Mouse (Mus musculus) cerebellum, adult 9-10 months (tissue): ENCODE data around the gene Pomgnt2.
A peak's percentile ranks its signal among the peaks of the same experiment; 100 is the strongest.

Source experiments
- DNase-seq: peaks from one replicate; pipeline ENCODE4 v3.0.0; 2022

Gene Pomgnt2

DNA sequence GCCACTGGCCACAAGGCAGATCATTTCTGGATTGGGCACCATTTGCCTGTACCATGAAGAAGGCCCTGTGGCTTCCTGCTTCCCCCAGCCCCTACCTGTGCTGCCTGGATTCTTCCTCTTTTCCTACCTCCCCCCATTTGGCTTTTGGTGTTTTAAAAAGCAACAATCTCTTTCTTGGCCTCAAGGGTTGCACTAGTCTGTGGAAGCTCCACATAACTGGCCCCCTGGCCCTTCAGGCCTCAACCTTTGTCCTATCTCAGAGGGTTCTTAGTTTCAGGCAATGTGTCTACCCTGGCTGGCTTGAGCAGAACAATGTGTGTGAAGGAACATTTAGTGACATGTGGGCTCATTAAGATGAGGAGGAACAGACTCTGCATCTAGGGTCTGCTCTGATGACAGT is at the start of gene Pomgnt2:
Gene Pomgnt2 (minus strand): TSS at position 101 of the 400 bp plus-strand sequence.
- DNase-seq, result no peak

DNA sequence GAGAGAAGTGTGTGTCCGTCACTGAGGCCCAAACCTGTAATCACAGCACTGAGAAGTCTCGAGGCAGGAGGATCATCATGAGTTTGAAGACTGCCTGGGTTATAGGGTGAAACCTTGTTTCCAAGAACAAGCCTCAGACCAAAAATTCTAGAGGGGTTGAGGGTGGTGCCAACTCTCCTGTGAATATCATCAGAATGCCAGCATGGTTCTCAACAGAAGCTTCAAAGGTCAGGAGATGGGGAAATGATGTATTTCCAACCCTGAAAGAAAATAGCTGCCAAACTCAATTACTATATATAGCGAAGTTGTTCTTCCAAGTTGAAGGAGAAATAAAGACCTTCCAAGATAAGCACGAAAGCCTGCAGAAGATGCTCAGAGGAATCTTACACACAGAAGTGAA is 42.9 kb upstream of the Pomgnt2 start:
- DNase-seq, result no peak

DNA sequence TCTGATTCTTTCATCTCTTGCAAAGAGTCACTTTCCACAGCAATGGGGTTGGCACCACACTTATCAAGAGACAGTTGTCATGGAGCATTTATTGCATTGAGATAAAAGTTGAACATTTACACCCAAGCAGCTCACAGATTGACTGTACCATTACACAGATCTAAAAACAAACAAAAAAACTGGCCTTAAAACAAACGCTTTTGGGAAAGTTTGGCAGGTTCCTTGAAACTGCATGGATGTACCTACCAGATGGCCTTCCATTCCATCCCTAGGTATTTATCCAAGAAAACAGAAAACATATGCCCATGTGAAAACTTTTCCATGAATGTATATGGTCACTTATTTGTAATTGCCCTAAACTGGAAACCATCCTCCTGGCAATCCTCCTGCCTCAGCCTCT is 41.7 kb upstream of the Pomgnt2 start:
- DNase-seq, result no peak

DNA sequence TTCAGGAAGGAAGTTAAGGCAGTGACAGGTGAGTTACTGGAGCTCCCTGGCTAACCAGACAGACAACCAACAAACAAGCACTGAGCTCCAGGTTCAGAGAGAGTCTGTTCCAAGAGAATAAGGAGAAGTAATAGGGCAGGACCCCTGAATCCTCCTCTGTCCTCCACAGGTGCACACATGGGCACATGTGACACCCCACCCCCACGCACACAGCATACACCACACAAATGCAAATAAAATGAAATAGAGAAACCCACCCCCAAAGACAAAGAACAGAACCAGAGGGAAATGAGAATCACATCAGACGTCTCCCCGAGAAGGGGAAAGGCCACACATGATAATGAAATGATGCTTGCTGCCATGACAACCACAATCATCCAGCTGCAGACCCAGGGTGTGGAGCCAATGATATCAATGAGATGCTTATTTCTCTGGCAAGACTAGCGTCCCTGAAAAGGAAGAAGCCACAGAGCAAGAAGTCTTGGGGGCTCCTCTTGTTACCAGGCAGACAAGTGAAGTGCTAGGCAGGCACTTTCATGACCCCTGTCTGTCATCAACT is 39.7 kb upstream of the Pomgnt2 start:
- no peak for DNase-seq

DNA sequence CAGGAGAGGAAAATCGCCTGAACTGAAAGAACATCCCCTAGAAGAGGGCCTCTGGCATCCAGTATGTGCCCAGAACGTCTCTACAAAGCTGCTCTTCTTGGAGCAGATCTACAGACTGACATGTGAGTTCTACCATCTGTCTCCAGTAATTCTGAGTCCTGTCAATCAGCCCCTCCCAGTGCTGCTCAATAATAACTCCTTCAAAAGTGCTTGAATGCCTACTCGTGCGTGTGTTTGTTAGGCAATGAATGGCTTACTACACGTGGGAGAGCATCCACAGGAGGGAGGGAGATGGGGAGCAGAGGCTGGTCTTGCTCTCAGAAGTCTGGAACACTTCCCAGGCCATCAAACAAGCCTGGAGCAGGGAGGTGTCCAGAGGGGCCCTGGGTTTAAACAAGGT is 38.9 kb upstream of the Pomgnt2 start:
- DNase-seq, result no peak

DNA sequence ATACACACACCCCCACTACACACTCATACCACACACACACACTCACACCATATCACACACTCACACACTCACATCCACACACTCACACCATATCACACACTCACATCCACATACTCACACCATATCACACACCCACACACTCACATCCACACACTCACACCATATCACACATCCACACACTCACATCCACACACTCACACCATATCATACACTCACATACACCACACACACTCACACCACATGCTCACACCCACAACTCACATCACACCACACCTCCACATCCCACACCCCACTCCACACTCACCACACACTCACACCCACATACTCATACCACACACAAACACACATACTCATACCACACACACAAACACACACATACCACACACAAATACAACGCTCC is 38.0 kb upstream of the Pomgnt2 start:
- DNase-seq, result no peak

DNA sequence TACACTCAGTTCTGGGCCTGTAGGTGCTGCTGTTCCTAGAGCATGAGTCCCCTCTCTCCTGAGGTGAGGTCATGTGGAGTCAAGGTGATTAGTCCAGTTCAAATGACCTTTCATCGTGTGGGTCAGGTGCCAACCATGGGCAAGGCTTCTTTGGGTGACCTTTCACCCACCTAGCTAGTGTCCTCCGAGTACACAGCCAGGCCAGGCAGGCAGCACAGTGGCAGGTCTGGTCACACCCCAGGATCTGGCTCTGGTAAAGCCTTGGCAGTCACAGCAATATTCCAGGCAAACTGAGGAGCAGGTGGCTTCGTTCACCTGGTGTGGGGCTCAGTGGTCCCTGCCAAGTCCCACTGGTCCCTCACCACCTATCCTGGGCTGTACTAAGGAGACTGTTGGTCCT is 35.2 kb upstream of the Pomgnt2 start:
- peak; percentile 97 for DNase-seq

DNA sequence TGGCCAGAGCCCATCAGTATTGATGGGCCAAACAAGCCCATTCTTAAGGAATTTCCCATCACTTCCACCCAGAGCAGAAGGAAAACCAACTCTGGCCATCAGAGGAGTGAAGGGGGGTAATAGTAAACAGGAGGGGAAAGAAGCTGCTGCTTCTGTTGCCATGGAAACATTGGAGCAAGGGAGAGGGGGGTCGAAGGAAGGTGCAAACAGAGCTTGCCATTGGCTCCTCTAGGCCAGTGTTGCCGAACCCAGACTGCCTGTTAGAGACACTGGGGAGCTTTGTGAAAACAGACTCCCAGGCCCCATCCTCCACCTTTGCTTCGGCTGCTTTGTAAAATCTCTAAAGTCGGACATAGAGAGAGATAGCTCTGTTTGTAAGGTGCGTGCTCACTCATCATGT is 33.8 kb upstream of the Pomgnt2 start:
- DNase-seq, result peak; percentile 43

DNA sequence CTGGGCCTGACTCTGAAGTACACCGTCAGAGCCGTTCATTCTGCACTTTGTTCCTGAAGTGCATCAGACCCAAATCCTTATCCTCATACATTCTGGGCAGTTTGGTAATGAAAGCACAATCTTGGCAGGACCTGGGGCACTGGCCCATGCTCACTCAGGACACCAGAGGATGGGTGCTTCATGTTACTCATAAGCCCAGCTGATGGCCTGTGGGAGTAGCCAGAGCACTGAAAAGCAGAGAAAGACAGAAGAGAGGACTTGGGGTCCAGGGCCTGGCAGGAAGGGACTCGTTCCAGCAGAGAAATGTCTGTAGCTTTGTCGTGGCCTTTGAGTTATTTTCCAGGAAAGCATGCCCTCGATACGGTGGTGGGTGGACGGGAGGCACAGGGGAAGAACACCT is 32.9 kb upstream of the Pomgnt2 start:
- DNase-seq, result peak; percentile 43

DNA sequence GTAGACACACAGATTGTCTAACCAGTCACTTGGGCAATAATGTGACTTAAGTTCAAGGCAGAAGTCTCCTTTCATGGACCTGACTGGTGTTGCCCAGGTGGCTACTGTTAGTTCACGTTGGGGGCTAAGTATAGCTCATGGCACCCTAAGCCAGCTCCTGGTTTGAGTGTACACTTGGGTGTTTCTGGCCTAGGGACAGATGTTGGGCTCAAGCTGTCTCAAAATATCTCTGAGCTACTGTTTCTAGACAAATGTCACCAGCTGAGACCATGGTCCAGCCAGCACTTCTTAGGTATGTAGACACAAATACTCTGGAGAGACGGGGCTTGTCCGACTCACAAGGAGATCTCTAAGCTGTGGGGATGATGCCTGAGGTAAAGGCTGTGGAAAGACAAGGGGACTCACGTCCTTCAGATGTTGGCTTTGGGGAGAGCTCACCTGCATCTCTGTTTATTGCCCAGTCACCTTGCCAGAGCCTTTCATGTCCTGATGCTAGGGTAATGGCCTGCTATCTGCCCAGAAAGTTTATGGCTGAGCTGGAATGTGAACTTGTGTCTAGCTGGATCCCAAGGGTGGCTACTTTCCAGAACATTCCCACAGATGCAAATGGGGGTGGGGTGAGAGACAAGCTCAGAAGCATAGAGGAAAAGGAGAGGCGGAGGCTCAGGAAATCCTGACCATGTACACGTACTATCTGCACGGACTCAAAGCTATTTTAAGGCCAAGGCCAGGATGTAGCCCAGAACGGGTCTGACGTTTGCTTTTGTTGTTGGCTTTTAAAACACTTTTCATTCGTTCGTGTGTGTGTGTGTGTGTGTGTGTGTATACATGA is 31.2 kb upstream of the Pomgnt2 start:
- DNase-seq, result peak; percentile 67

DNA sequence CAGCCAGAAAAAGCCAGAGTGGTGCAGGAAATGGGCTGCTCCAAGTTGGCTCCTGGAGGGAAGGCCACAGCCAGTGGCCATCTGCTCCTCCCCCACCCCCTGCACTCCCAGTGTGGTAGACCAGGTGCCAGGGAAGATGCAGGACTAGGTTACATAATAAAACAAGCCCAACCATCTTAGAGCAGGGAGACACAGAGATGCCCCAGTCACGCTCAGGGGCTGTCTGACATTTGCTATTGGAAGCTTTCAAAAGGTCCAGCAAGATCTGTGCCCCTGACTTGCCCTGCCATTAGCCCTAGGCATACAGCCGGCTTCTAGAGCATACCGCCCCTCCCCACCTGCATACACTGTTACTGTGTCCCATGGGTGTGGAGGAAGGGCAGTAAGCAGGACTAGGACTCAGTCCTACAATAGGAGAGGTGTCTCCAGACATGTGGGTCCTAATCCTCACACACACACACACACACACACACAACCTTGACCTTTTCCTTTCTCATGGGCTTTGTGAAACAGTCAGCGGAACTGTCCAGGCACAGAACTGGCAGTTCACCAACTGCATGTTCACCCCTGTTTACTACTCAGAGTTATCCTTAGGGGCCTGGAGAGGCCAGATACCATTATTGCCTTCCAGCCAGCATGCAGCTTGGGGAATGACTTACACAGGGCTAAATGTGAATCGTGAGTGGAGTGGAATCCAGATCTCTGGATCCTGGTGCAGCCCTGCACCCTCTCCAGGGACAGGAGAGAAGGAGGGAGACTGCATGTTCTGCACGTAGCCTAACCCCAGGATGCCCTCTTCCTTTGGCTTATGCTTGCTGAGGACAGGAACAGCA is 30.4 kb upstream of the Pomgnt2 start:
- DNase-seq, result peak; percentile 99

DNA sequence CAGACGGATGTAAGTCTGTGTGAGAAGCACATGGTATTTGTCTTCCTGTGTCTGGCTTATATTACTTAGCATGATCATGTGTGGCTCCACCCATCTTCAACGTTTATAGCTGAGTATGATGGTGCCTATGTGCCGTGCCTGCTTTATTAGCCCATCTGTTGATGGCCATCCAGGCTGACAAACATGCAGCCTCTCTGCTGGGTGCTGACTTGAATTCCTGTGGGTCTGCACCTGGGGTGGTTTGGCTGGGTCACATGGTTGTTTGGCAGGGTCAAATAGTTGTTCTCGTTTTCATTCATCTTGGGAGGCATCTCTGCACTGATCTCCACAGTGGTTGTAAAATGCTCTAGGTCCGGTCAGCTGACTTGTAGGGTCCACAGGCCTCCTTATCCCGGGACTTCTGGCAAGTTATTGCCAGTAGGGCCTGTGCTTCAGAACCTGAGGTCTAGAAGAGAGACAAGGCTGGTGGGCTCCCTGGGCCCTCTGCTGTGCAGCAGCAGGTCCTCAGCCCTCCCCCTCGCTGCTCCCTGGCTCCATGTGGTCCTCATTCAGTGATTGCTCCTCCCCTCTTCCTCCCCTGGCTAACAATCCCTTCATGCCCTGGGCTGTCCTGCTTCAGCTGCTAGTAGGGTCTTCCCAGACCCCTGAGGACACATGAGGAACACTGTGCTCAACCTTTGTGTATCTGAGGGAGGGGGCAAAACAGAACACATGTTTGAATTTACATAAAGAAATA is 29.1 kb upstream of the Pomgnt2 start:
- DNase-seq, result peak; percentile 65

DNA sequence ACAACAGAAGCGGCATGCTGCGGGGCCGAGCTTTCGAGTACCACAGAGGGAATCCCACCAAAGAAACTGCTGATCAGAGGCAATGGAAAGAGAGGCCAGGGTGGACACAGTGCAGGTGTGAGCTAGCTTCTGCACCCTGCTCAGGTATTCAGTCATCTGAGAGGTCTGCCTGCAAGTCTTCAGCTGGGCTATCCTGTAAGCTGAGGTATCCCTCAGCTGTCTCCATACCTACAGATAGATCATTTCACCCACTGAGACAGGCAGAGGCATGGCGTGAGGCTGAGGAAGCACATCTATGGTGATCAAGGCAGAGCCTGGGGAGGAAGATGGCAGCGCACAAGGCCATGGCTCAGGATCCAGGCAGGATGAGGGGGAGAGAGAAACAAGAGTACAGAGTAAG is 27.5 kb upstream of the Pomgnt2 start:
- peak; percentile 43 for DNase-seq

DNA sequence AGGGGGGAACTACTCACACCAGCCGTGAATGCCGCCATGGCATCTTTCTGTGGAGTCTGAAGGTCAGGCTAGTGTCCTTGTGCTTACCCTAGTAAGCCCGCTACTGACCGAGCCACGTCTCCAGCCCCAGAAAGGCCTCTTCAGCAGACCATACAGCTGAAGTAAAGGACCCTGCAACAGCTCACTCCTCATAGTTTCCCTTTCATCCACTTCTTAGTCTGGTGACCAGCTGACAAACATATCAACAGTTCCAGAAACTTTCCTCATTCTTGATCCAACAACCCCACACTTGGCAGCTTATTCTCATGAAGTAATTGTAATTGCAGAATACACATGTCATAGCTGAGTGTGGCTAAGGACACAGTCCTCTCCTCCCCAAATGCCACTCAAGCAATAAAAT is 27.0 kb upstream of the Pomgnt2 start:
- peak; percentile 46 for DNase-seq

DNA sequence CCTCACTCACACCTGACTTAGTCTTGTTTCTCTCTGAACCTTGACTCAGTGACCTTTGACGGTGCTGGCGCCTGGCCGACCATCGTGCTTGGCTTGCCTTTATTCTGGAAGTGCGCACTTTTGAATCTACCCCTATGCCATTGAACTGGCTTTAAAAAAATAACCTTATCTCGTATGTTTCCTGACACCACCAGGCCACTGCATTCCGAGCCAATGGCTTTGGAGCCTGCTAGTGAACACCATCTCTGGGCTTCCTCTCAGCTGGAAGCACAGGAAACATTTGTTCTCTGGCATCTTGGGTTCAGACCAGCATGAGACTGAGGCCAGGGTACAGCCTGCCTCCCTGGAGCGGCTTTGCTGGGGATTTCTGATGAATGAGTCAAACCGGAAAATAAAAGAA is 25.9 kb upstream of the Pomgnt2 start:
- peak; percentile 91 for DNase-seq

DNA sequence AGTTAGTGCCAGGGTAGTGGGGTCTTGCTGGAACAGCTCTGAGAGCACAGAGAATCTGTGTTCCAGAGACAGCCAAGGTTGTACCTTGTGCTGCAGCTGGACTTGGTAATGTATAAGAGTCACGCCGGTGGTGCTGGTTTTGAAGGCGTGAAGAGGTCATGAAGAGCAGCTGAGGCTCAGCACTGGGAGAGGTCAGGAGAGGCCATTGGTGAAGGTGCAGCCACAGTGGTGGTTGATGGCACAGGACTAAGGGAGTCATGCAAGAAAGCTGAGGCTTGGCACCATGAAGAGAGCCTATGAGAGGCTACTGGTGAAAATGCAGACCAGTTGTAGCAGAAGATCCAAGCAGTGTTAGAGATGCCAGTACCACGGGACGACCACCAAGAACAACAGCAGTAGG is 24.7 kb upstream of the Pomgnt2 start:
- no peak for DNase-seq

DNA sequence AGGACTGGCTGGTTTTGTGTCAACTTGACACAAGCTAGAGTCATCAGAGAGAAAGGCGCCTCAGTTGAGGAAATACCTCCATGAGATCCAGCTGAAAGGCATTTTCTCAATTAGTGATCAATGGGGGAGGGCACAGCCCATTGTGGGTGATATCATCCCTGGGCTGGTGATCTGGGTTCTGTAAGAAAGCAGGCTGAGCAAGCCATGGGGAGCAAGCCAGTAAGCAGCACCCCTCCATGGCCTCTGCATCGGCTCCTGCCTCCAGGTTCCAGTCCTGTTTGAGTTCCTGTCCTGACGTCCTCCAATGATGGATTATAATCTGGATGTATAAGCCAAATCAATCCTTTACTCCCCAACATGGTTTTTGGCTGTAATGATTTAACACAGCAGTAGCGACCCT is 24.3 kb upstream of the Pomgnt2 start:
- DNase-seq, result peak; percentile 40

DNA sequence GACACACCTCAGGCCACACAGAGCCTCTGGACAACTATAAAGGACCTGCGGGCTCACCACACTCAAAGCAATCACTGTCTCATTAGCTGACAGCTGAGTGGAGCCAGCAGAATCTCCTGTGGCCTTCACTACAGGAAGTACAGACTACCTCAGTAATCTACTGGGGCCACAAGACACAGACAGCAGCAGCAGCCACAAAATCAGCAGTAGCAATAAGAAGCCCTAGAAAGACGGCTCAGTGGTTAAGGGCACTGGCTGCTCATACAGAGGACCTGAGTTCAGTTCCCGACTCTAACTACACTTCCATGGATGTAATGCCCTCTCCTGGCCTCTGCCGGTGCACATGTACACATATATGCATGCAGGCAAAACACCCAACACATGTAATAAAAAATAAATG is 23.4 kb upstream of the Pomgnt2 start:
- peak; percentile 37 for DNase-seq

DNA sequence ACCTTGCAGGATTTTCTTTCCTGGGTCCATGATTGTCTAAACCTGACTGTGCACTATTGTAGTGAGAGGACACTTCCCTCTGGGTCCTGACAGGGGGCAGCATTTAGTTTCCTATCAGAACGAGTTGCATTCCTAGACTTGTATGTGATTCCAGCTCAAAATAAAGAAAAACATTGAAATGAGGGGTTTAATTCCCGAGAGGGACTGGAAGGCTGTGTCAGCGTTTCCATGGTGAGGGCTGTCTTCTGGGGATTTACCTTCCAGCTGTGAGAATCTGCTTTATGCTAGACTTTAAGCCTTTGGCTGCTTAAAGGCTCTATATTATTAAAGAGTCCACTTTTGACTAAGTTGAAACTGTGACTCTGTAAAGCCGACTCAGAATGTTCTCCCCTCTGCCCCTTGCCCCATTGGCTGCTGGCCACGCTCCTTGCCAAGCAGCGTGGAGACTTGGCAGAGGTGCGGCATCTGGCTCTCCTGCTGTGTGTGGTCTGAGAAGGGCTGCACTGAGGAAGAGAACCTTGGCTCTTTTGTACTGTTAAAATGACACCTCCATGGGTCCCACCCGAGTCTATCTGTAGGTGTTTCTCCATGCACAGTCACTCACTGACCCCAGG is 22.0 kb upstream of the Pomgnt2 start:
- DNase-seq, result peak; percentile 90

DNA sequence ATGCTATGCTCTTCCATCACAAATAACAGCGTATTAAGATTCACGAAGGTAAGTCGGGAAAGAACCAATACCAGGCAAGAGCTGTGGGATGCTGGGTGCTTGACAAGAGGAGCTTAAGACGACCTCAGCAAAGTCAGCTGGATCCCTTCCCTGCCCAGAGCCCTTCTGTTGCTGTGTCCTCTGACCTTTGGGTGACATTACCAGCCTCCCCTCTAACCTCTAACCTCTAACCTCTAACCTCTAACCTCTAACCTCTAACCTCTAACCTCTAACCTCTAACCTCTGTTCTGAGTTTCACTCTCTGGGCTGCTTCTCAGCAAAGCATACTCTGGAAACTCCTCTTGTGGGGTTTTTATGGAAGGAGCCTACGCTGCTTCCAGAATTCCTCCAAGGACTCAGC is 21.2 kb upstream of the Pomgnt2 start:
- peak; percentile 38 for DNase-seq

DNA sequence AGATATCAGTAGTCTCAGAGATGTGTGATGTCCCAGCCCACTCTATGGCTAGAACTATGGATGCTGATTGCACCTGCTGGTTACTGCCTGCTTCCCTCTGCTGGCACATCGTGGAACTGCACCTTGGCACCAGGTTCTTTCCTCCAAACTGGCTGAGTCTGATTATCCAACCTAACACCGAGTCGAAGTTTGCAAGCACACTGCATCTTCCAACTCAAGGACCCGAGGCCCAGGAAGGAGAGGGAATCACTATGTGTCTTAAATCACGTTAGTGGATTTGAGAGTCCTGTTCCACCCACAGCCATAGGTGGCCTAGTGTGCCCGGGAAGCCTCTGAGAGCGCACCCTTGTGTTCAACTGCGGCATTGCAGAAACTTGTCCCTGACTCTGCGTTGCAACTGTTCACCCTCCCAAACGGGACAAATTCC is 17.3 kb upstream of the Pomgnt2 start:
- DNase-seq, result peak; percentile 87

DNA sequence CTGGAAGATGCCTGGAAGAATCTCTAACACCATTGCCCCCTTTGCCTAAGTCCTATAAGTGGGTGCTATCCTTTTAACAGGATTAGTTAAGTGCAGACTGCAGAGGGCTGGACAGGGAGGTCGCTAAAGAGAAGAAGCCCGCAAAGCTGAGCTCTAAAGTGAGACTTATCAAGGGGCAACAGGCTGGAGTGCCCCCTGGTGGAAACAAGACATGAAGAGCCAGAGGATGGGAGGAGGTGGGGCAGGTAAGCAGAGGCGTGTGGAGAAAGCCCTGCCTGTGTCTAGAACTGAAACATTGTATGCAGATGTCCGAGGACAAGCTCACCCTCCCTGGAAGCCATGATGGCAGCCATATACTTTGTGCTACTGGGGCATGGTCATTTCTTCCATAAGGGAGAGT is 16.7 kb upstream of the Pomgnt2 start:
- DNase-seq, result peak; percentile 18

DNA sequence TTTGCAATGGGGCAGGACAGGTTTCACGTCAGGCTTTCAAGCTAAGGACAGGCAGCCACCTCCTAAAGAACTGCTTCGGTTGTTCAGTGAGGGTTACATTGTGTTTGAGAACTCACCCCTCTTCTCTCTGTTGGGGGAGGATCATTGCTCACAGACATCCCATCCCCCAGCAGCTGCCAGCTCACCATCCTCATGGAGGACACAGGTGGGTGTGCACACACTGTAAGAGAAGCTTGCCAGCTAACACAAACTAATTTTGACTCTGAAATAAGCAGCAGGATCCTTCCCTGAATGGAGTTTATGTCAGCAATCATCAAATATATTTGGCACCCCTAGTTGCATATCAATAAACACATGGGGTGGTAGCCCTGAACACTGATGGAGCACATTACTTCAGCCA is 15.9 kb upstream of the Pomgnt2 start:
- DNase-seq, result peak; percentile 9
